Mouse (Mus musculus) liver, embryonic 16.5 days (tissue): ENCODE data around the gene Traf3ip1. TPM values are rescaled to one million over a fixed set of nuclear protein-coding genes. Genes with fewer than 3 reads are reported as not detected.

Experiments
- ATAC-seq: fragments of 200-750 bp; cut with Nextera tagmentation; 2 replicates; pipeline ENCODE4 v1.8.0; 2017; ENCODE audit warnings: low read depth, mild to moderate bottlenecking, moderate number of reproducible peaks, moderate library complexity
- H3K27ac ChIP-seq: fragments of 300-500 bp; sonication (generic); 2 replicates; pipeline ENCODE4 v1.5.1; 2014; ENCODE audit warnings: mild to moderate bottlenecking, low read length
- H3K27me3 ChIP-seq: fragments of 300-500 bp; sonication (generic); 2 replicates; pipeline ENCODE4 v1.6.1; 2014; ENCODE audit warnings: low read depth, low read length, mixed read lengths; ENCODE audit not compliant: control insufficient read depth, insufficient read depth
- H3K36me3 ChIP-seq: fragments of 300-500 bp; sonication (generic); 2 replicates; pipeline ENCODE4 v1.6.1; 2014; ENCODE audit warnings: mild to moderate bottlenecking; ENCODE audit not compliant: control insufficient read depth, insufficient read depth
- H3K4me1 ChIP-seq: fragments of 300-500 bp; sonication (generic); 2 replicates; pipeline ENCODE4 v1.6.1; 2014; ENCODE audit warnings: low read depth, low read length, mixed read lengths; ENCODE audit not compliant: control insufficient read depth
- H3K4me2 ChIP-seq: fragments of 300-500 bp; sonication (generic); 2 replicates; pipeline ENCODE4 v1.6.1; 2014; ENCODE audit warnings: low read depth, low read length, mixed read lengths
- H3K4me3 ChIP-seq: fragments of 300-500 bp; sonication (generic); 2 replicates; pipeline ENCODE4 v1.5.1; 2014; ENCODE audit warnings: low read depth, mild to moderate bottlenecking, low read length
- H3K9ac ChIP-seq: fragments of 300-500 bp; sonication (generic); 2 replicates; pipeline ENCODE4 v1.6.1; 2014; ENCODE audit warnings: low read depth, low read length
- H3K9me3 ChIP-seq: fragments of 300-500 bp; sonication (generic); replicated peaks from 2 replicates; pipeline ENCODE4 v1.6.1; 2016; ENCODE audit warnings: low read length; ENCODE audit not compliant: control insufficient read depth
- WGBS: fragments of 180-500 bp; shearing (Covaris S2); extraction: QIAGEN DNeasy Blood & Tissue Kit; methylation state at CpG from one replicate; pipeline ENCODE4 v1.1.7; 2014; ENCODE audit not compliant: insufficient replicate concordance; 5-methylcytosine and 5-hydroxymethylcytosine counted together
- polyA plus RNA-seq: library from polyadenylated mRNA; unstranded; fragments of >200 nt; fragmentation: Nextera tagmentation; extraction: Ambion mirVana; gene quantifications from 2 replicates; pipeline ENCODE4 v1.2.1, GENCODE M21; 2015

Traf3ip1 gene
- polyA plus RNA-seq, 1 experiment from 2014 or later = 1.5 TPM

GRCm38 (mm10) chr1:91454366-91454765 lies 40.1 kb upstream of the Traf3ip1 start:
- Histone ChIP-seq H3K4me3 (no peak overlapping the region), H3K36me3 (no peaks in the 10 kb centered on the region), H3K27me3 (no peaks in the 10 kb centered on the region), H3K9ac (no peak overlapping the region), H3K9me3 (no peaks in the 10 kb centered on the region), H3K27ac (peak overlapping the region; percentile 4), H3K4me1 (peaks cover 54% of the 10 kb centered on the region), H3K4me2 (peak overlapping the region; percentile 53)
- no peak for ATAC-seq
- WGBS = 43% methylated on average over 3 of the region's 3 CpGs

- peak overlapping the region; percentile 90 for H3K27ac ChIP-seq
- peak overlapping the region; percentile 53; the same call in 1 of the 2 replicates for H3K4me2 ChIP-seq
- no peaks in the 10 kb centered on the region for H3K36me3 ChIP-seq
- H3K9me3 ChIP-seq = no peaks in the 10 kb centered on the region
- no peak overlapping the region; the same call in 1 of the 2 replicates for H3K9ac ChIP-seq
- peaks cover 56% of the 10 kb centered on the region for H3K4me1 ChIP-seq
- WGBS = 59% methylated on average over 3 of the region's 3 CpGs
- ATAC-seq = no peak
- H3K4me3 ChIP-seq = no peak overlapping the region
- H3K27me3 ChIP-seq = no peaks in the 10 kb centered on the region
Observed at GRCm38 (mm10) chr1:91454927-91455326, 39.5 kb upstream of the Traf3ip1 start.

- Histone ChIP-seq H3K4me3 (no peak overlapping the region), H3K9ac (peak overlapping the region; percentile 32; the same call in 1 of the 2 replicates), H3K36me3 (no peaks in the 10 kb centered on the region), H3K4me1 (peaks cover 62% of the 10 kb centered on the region), H3K27me3 (no peaks in the 10 kb centered on the region), H3K4me2 (peak overlapping the region; percentile 53), H3K9me3 (no peaks in the 10 kb centered on the region), H3K27ac (peak overlapping the region; percentile 90)
- 60% methylated on average over 7 of the region's 7 CpGs for WGBS
- peak; percentile 4; the same call in 1 of the 2 replicates for ATAC-seq
Observed at GRCm38 (mm10) chr1:91455661-91456161, 38.7 kb upstream of the Traf3ip1 start.

- Histone ChIP-seq H3K27ac (peak overlapping the region; percentile 90), H3K36me3 (no peaks in the 10 kb centered on the region), H3K9me3 (no peaks in the 10 kb centered on the region), H3K4me1 (peaks cover 62% of the 10 kb centered on the region), H3K27me3 (no peaks in the 10 kb centered on the region), H3K4me2 (peak overlapping the region; percentile 53), H3K9ac (peak overlapping the region; percentile 32), H3K4me3 (peak overlapping the region; percentile 7; the same call in 1 of the 2 replicates)
- WGBS = 32% methylated on average over 11 of the region's 11 CpGs
- ATAC-seq = no peak
Observed at GRCm38 (mm10) chr1:91456301-91456801, 38.1 kb upstream of the Traf3ip1 start.

- ATAC-seq = no peak
- 70% methylated on average over 4 of the region's 4 CpGs for WGBS
- Histone ChIP-seq H3K9me3 (no peaks in the 10 kb centered on the region), H3K27me3 (no peaks in the 10 kb centered on the region), H3K27ac (peak overlapping the region; percentile 90), H3K4me1 (peaks cover 62% of the 10 kb centered on the region), H3K36me3 (no peaks in the 10 kb centered on the region), H3K4me3 (no peak overlapping the region), H3K4me2 (peak overlapping the region; percentile 97; the same call in 1 of the 2 replicates), H3K9ac (0 out of 2 replicates have a peak overlapping the region, but pooled peaks have one; percentile 12)
Observed at GRCm38 (mm10) chr1:91457116-91457515, 37.3 kb upstream of the Traf3ip1 start.

GRCm38 (mm10) chr1:91457698-91458097 lies 36.7 kb upstream of the Traf3ip1 start:
- ATAC-seq = no peak
- 49% methylated on average over 5 of the region's 5 CpGs for WGBS

GRCm38 (mm10) chr1:91458223-91458861 lies 36.1 kb upstream of the Traf3ip1 start:
- Histone ChIP-seq H3K9ac (peak overlapping the region; percentile 76), H3K4me2 (peak overlapping the region; percentile 97), H3K27ac (peak overlapping the region; percentile 85), H3K4me3 (peak overlapping the region; percentile 74), H3K9me3 (no peaks in the 10 kb centered on the region), H3K27me3 (no peaks in the 10 kb centered on the region), H3K36me3 (no peaks in the 10 kb centered on the region), H3K4me1 (peaks cover 54% of the 10 kb centered on the region)
- WGBS = 29% methylated on average over 8 of the region's 8 CpGs
- no peak for ATAC-seq

More at GRCm38 (mm10) chr1:91457698-91458097, 36.7 kb upstream of the Traf3ip1 start:
- no peaks in the 10 kb centered on the region for H3K36me3 ChIP-seq
- H3K9me3 ChIP-seq = no peaks in the 10 kb centered on the region
- H3K4me3 ChIP-seq = peak overlapping the region; percentile 74
- no peaks in the 10 kb centered on the region for H3K27me3 ChIP-seq
- peak overlapping the region; percentile 97 for H3K4me2 ChIP-seq
- 0 out of 2 replicates have a peak overlapping the region, but pooled peaks have one; percentile 28 for H3K27ac ChIP-seq
- peaks cover 59% of the 10 kb centered on the region for H3K4me1 ChIP-seq
- no peak overlapping the region for H3K9ac ChIP-seq

- Histone ChIP-seq H3K9ac (peak within 1 kb of the TSS; percentile 76), H3K27me3 (no peaks in the 10 kb centered on the region), H3K4me2 (peak within 1 kb of the TSS; percentile 97), H3K9me3 (no peaks in the 10 kb centered on the region), H3K36me3 (no peaks in the 10 kb centered on the region), H3K27ac (peak within 1 kb of the TSS; percentile 85), H3K4me1 (peaks cover 45% of the 10 kb centered on the region), H3K4me3 (peak within 1 kb of the TSS; percentile 74)
- ATAC-seq = peak; percentile 93
- under 1% methylated on average over 91 of the region's 91 CpGs for WGBS
Observed at GRCm38 (mm10) chr1:91459059-91459809, 35.2 kb upstream of the Traf3ip1 start, which contains the start of gene Per2. Gene Per2, minus strand, starts transcription at chr1:91459324.
